Mouse (Mus musculus) intestine, postnatal 0 days (tissue): ENCODE measurements around the gene C1galt1. TPM values are rescaled to one million over a fixed set of nuclear protein-coding genes. Genes with fewer than 3 reads are reported as not detected.

Experiments
- ATAC-seq: fragments of 200-750 bp; cut with Nextera tagmentation; 2 replicates; pipeline ENCODE4 v1.8.0; 2017; ENCODE audit warnings: mild to moderate bottlenecking, moderate TSS enrichment, moderate library complexity
- H3K27ac ChIP-seq: fragments of 300-500 bp; sonication (generic); 2 replicates; pipeline ENCODE4 v1.5.1; 2014; ENCODE audit warnings: mild to moderate bottlenecking, low read depth, low read length, moderate library complexity
- H3K27me3 ChIP-seq: fragments of 300-500 bp; sonication (generic); replicated peaks from 2 replicates; pipeline ENCODE4 v1.6.1; 2014; ENCODE audit warnings: low read length, mixed read lengths; ENCODE audit not compliant: control insufficient read depth, insufficient read depth
- H3K36me3 ChIP-seq: fragments of 300-500 bp; sonication (generic); 2 replicates; pipeline ENCODE4 v1.6.1; 2014; ENCODE audit warnings: mild to moderate bottlenecking, moderate library complexity; ENCODE audit not compliant: control insufficient read depth, insufficient read depth
- H3K4me1 ChIP-seq: fragments of 300-500 bp; sonication (generic); replicated peaks from 2 replicates; pipeline ENCODE4 v1.6.1; 2014; ENCODE audit warnings: antibody characterized with exemption, low read length, mixed read lengths; ENCODE audit not compliant: control insufficient read depth, insufficient read depth
- H3K4me2 ChIP-seq: fragments of 300-500 bp; sonication (generic); replicated peaks from 2 replicates; pipeline ENCODE4 v1.6.1; 2014; ENCODE audit warnings: low read depth, mild to moderate bottlenecking, moderate library complexity
- H3K4me3 ChIP-seq: fragments of 300-500 bp; sonication (generic); 2 replicates; pipeline ENCODE4 v1.5.1; 2014; ENCODE audit warnings: low read depth, low read length
- H3K9ac ChIP-seq: fragments of 300-500 bp; sonication (generic); 2 replicates; pipeline ENCODE4 v1.6.1; 2014; ENCODE audit warnings: mild to moderate bottlenecking, low read depth, low read length
- H3K9me3 ChIP-seq: fragments of 300-500 bp; sonication (generic); 2 replicates; pipeline ENCODE4 v1.6.1; 2016; ENCODE audit warnings: mixed run types; ENCODE audit not compliant: control insufficient read depth
- CTCF ChIP-seq: sonication (generic); IDR thresholded peaks from 2 replicates; pipeline ENCODE4 v1.5.1; 2016; ENCODE audit warnings: low read depth, mild to moderate bottlenecking, control low read depth, antibody characterized with exemption, moderate library complexity
- WGBS: fragments of 180-500 bp; shearing (Covaris S2); extraction: QIAGEN DNeasy Blood & Tissue Kit; methylation state at CpG from one replicate; pipeline ENCODE4 v1.1.7; 2014; 5-methylcytosine and 5-hydroxymethylcytosine counted together
- polyA plus RNA-seq: library from polyadenylated mRNA; unstranded; fragments of >200 nt; fragmentation: Nextera tagmentation; extraction: Ambion mirVana; gene quantifications from 2 replicates; pipeline ENCODE4 v1.2.1, GENCODE M21; 2015

Gene C1galt1
- polyA plus RNA-seq, 1 experiment from 2014 or later = 8.3 TPM

DNA sequence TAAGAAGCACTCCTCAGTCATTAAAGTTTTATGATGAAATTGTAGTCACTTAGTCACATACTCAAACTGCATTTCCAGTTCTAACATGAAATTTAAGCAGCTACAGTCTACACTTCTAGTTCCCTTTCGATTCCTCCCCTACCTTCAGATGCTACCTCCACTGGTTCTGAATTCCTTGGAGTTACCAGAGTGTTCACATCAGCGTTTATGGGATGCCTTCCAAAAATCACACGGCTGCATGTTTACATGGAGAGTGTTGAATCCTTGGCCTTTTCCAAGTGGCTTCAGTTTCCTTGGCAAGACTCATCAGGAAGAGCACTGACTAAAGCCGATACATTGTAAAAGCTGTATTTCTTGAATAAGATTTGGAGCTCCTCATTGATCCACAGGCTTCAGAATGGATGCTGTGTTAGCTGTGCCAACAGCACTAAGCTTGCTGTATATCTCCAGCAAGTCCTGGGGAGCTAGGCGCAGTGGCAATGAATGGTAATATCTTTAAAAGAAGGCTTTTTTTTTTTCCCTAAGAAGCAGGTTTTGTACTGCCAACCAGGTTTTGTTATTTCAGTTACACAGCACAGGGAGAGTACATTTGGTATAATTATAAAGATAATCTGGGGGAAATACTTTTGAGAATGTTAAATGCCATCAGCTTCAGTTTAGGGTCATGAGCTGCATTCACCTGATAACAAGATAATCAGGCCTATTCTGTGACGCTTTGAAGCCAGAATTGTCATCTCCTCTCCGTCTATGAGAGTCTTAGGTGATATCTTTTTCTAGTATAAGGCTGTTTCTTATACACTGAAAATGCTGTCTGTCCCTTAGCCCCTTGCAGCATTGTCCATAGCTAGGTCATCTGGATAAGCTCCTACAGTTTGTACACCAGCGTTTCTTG, 13.0 kb downstream of the C1galt1 start:
- no peaks in the 10 kb centered on the region for H3K9me3 ChIP-seq
- no peak overlapping the region for H3K9ac ChIP-seq
- H3K4me1 ChIP-seq = no peaks in the 10 kb centered on the region
- no peak for TF ChIP-seq CTCF
- no peaks in the 10 kb centered on the region for H3K36me3 ChIP-seq
- H3K27ac ChIP-seq = no peak overlapping the region
- ATAC-seq = no peak
- no peak overlapping the region for H3K4me2 ChIP-seq
- H3K27me3 ChIP-seq = no peaks in the 10 kb centered on the region
- 77% methylated on average over 8 of the region's 8 CpGs for WGBS
- no peak overlapping the region for H3K4me3 ChIP-seq

DNA sequence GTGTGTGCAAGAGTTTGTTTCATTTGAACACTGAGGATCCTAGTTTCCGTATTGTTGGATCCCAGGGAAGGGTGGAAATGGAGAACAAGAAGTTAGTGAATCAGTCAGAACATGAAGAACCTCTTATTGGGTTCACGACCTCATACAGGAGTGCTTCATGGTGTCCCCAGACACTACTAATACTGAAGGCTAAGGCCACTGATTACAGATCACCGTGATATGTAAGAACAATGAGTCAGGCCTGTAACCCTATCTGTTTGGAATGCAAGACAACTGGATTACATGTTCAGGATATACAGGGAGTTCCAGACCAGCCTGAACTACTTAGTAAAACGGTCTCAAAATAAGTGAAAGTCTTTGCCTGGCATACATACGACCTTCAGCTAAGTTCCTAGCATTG, 13.9 kb downstream of the C1galt1 start:
- Histone ChIP-seq H3K9me3 (no peaks in the 10 kb centered on the region), H3K4me2 (no peak overlapping the region), H3K36me3 (no peaks in the 10 kb centered on the region), H3K27ac (no peak overlapping the region), H3K4me3 (no peak overlapping the region), H3K4me1 (no peaks in the 10 kb centered on the region), H3K9ac (no peak overlapping the region), H3K27me3 (no peaks in the 10 kb centered on the region)
- 70% methylated on average over 5 of the region's 5 CpGs for WGBS
- ATAC-seq = no peak
- no peak for TF ChIP-seq CTCF

DNA sequence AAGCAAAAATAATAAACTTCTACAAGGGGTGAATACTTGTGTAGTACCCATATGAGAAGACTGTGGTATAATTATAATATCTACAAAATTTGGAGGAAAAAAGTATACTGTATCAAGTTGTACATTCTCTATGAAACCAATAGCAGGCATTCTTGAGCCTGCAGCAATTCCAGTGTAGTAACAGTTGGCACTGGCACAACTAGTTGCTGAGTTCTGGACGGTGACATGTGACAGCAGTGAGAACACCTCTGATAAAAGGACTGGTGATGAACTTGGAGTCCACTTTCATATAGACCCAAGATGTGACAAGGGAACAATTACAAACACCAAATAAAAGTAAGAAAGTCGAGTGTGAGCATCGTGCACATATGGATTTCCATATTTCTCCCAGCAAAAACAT, 14.5 kb downstream of the C1galt1 start:
- 83% methylated on average over 3 of the region's 3 CpGs for WGBS
- Histone ChIP-seq H3K27ac (no peak overlapping the region), H3K27me3 (no peaks in the 10 kb centered on the region), H3K9me3 (no peaks in the 10 kb centered on the region), H3K36me3 (0 out of 2 replicates have a peak, but pooled peaks cover 3% of the 10 kb centered on the region), H3K4me1 (no peaks in the 10 kb centered on the region), H3K9ac (no peak overlapping the region), H3K4me3 (no peak overlapping the region), H3K4me2 (no peak overlapping the region)
- ATAC-seq = no peak
- TF ChIP-seq CTCF = no peak

DNA sequence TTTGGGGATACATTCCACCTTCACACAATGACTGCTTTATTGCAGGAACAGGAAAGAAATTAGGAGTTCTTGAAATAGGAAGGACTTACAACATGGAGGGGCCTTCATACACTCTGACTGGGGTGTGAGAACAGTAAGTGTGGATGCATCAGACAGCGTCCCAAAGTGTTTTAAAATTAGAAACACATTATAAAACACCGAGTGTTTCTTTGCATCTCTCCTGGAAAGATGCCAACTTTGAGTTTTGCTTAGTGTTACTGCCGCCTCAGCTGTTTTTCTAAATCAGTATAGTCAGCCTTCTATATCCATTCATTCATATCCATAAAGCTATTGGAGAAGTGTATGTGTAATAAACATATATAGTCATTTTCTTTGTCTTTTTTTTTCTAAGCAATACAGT, 16.4 kb downstream of the C1galt1 start:
- 43% methylated on average over 3 of the region's 3 CpGs for WGBS
- no peak for TF ChIP-seq CTCF
- H3K9me3 ChIP-seq = no peaks in the 10 kb centered on the region
- no peak overlapping the region for H3K9ac ChIP-seq
- no peak overlapping the region for H3K4me2 ChIP-seq
- no peaks in the 10 kb centered on the region for H3K27me3 ChIP-seq
- no peak overlapping the region for H3K27ac ChIP-seq
- H3K36me3 ChIP-seq = peaks cover 13% of the 10 kb centered on the region; the same call in 1 of the 2 replicates
- no peak for ATAC-seq
- no peak overlapping the region for H3K4me3 ChIP-seq
- H3K4me1 ChIP-seq = no peaks in the 10 kb centered on the region

DNA sequence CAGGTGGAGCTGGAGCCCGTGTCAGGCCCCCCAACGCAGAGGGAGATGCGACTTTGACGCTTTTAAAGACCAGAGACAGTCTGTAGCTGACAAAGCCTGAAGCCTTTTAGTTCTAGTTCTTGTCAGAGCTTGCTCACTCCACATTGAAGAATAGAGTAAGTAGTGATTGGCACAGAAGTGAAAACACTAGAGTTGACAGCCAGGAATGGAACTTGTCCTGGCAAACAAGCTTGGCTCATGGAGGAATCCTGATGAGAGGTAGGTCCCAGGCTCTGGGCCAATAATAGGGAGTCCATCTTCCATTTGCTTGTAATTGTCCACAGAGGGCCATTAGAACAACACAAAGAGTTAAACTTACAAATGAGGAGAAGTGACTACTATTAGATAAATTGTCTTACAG, 18.7 kb downstream of the C1galt1 start:
- 90% methylated on average over 4 of the region's 4 CpGs for WGBS
- ATAC-seq = no peak

DNA sequence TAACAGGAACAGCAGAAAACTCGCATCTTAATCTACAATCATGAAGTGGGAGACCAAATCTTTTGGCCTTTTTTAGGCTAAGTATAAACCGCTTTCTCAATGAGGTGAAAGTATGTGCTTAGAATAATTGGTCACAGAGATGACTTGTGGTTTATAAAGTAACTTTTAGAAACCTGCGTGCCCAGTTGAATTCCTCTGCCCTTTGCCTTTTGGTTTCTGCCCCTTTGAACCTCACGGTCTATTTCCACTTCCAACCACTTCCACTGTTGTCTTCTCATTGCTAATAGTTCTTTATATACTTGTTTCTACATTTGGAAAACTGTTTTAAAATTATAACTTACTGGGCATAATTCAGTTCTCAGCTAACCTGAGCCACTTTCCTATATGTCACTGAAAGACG, 32.2 kb downstream of the C1galt1 start:
- Histone ChIP-seq H3K4me2 (no peak overlapping the region), H3K36me3 (no peaks in the 10 kb centered on the region), H3K27me3 (no peaks in the 10 kb centered on the region), H3K4me3 (no peak overlapping the region), H3K4me1 (no peaks in the 10 kb centered on the region), H3K9ac (no peak overlapping the region), H3K9me3 (no peaks in the 10 kb centered on the region), H3K27ac (no peak overlapping the region)
- 90% methylated on average over 5 of the region's 5 CpGs for WGBS
- no peak for TF ChIP-seq CTCF
- no peak for ATAC-seq

More for the DNA sequence above, 18.7 kb downstream of the C1galt1 start:
- Histone ChIP-seq H3K9me3 (no peaks in the 10 kb centered on the region), H3K27ac (no peak overlapping the region), H3K4me3 (no peak overlapping the region), H3K4me2 (no peak overlapping the region), H3K27me3 (no peaks in the 10 kb centered on the region), H3K9ac (no peak overlapping the region), H3K4me1 (no peaks in the 10 kb centered on the region), H3K36me3 (peaks cover 25% of the 10 kb centered on the region; the same call in 1 of the 2 replicates)
- TF ChIP-seq CTCF = no peak
